Mouse (Mus musculus): Measurements from ENCODE around the gene Phb2. TPM values are rescaled to one million over a fixed set of nuclear protein-coding genes. Genes with fewer than 3 reads are reported as not detected.

Gene Phb2
- polyA plus RNA-seq, 1 experiment, result 47.6 TPM

DNA sequence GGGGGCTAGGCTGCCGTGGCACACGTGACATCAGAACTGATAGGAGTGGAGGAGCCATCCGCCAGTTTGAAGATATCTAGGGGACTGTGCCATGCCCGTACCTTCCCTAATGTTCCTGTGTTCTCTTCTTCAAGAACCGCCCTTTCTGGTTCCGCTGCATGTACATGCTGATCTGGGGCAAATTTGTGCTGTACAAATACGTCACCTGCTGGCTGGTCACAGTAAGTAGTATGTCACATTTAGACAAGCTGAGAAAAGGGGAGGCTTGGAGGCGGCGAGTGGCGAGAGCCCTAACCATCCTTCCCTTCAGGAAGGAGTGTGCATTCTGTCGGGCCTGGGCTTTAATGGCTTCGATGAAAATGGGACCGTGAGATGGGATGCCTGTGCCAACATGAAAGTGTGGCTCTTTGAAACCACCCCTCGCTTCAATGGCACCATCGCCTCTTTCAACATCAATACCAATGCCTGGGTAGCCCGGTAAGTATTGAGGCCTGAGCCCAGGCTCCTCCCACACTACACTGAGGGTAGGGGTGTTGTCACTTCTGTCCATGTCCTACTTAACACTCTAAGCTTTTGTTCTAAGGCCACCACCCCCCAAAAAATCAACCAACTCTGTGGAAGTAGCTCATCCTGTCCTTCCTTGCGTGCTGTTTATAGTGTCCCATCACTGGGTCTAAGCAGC is 9.9 kb upstream of the Phb2 start:
- no peak overlapping the region for H3K27ac ChIP-seq (ENCODE audit: control insufficient read depth, insufficient read depth, low read depth, low read length)
- peaks cover 7% of the 10 kb centered on the region for H3K4me1 ChIP-seq (ENCODE audit: control insufficient read depth, insufficient read depth, low read length)
- TF ChIP-seq POLR2A (IDR thresholded peaks at IDR 0.05; ENCODE audit: control insufficient read depth, low read depth, low read length) (no peak), CTCF (IDR thresholded peaks at IDR 0.05; ENCODE audit: control insufficient read depth, insufficient read depth, insufficient replicate concordance, low read depth, low read length) (no peak)
- H3K4me3 ChIP-seq (ENCODE audit: control insufficient read depth, low read depth, low read length), result peak overlapping the region; percentile 66
- no peaks in the 10 kb centered on the region for H3K27me3 ChIP-seq (ENCODE audit: control insufficient read depth, insufficient read depth, low read length)
- peaks cover 8% of the 10 kb centered on the region for H3K36me3 ChIP-seq (ENCODE audit: control insufficient read depth, insufficient read depth, low read length)

DNA sequence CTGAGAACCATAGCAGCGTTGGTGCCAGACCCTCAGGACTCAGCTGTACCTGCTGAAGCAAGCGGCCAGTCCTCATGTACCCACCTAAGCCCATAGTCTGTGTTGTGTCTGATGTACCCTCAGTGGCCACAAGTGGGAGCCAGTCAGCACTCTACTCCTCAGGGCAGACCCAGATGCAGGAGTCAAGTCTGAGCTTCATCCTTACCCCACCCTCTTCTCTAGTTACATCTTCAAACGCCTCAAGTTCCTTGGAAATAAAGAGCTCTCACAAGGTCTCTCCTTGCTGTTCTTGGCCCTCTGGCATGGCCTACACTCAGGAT is 9.4 kb upstream of the Phb2 start:
- H3K4me3 ChIP-seq (ENCODE audit: control insufficient read depth, low read depth, low read length), result peak overlapping the region; percentile 66
- TF ChIP-seq POLR2A (IDR thresholded peaks at IDR 0.05; ENCODE audit: control insufficient read depth, low read depth, low read length) (no peak), CTCF (IDR thresholded peaks at IDR 0.05; ENCODE audit: control insufficient read depth, insufficient read depth, insufficient replicate concordance, low read depth, low read length) (peak; percentile 77; the same call in 1 of the 2 replicates)
- H3K4me1 ChIP-seq (ENCODE audit: control insufficient read depth, insufficient read depth, low read length), result peaks cover 7% of the 10 kb centered on the region
- H3K27me3 ChIP-seq (ENCODE audit: control insufficient read depth, insufficient read depth, low read length), result no peaks in the 10 kb centered on the region
- no peak overlapping the region for H3K27ac ChIP-seq (ENCODE audit: control insufficient read depth, insufficient read depth, low read depth, low read length)
- peaks cover 8% of the 10 kb centered on the region for H3K36me3 ChIP-seq (ENCODE audit: control insufficient read depth, insufficient read depth, low read length)

DNA sequence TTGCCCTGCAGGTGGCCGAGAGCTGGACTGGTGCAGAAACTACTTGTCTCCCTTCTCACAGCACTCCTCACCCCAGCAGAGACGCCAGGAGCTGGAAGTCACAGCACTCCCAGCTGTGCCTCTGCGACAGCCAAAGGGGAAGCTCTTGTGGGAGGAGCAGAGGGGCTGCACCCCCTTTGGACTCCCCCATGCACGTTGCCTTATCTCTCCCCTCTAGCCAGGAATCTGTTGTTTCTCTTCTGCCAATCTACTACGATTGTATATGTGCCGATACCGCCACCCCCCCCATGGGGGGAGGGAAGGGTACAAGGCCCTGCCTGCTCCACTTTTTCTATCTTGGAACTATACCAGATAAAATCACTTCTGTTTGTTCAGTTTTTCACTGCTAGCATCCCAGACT is 8.3 kb upstream of the Phb2 start:
- TF ChIP-seq POLR2A (IDR thresholded peaks at IDR 0.05; ENCODE audit: control insufficient read depth, low read depth, low read length) (no peak), CTCF (IDR thresholded peaks at IDR 0.05; ENCODE audit: control insufficient read depth, insufficient read depth, insufficient replicate concordance, low read depth, low read length) (no peak)
- H3K4me3 ChIP-seq (ENCODE audit: control insufficient read depth, low read depth, low read length), result no peak overlapping the region
- H3K27ac ChIP-seq (ENCODE audit: control insufficient read depth, insufficient read depth, low read depth, low read length), result no peak overlapping the region
- H3K4me1 ChIP-seq (ENCODE audit: control insufficient read depth, insufficient read depth, low read length), result peaks cover 7% of the 10 kb centered on the region
- H3K36me3 ChIP-seq (ENCODE audit: control insufficient read depth, insufficient read depth, low read length), result peaks cover 8% of the 10 kb centered on the region
- no peaks in the 10 kb centered on the region for H3K27me3 ChIP-seq (ENCODE audit: control insufficient read depth, insufficient read depth, low read length)

- Histone ChIP-seq H3K4me3 (ENCODE audit: control insufficient read depth, low read depth, low read length) (no peak overlapping the region), H3K27me3 (ENCODE audit: control insufficient read depth, insufficient read depth, low read length) (no peaks in the 10 kb centered on the region), H3K27ac (ENCODE audit: control insufficient read depth, insufficient read depth, low read depth, low read length) (no peak overlapping the region), H3K4me1 (ENCODE audit: control insufficient read depth, insufficient read depth, low read length) (peaks cover 4% of the 10 kb centered on the region), H3K36me3 (ENCODE audit: control insufficient read depth, insufficient read depth, low read length) (peaks cover 8% of the 10 kb centered on the region)
- no peak for TF ChIP-seq POLR2A (IDR thresholded peaks at IDR 0.05; ENCODE audit: control insufficient read depth, low read depth, low read length)
- no peak for TF ChIP-seq CTCF (IDR thresholded peaks at IDR 0.05; ENCODE audit: control insufficient read depth, insufficient read depth, insufficient replicate concordance, low read depth, low read length)
Measured at GRCm38 (mm10) chr6:124704417-124704816, 7.7 kb upstream of the Phb2 start.

DNA sequence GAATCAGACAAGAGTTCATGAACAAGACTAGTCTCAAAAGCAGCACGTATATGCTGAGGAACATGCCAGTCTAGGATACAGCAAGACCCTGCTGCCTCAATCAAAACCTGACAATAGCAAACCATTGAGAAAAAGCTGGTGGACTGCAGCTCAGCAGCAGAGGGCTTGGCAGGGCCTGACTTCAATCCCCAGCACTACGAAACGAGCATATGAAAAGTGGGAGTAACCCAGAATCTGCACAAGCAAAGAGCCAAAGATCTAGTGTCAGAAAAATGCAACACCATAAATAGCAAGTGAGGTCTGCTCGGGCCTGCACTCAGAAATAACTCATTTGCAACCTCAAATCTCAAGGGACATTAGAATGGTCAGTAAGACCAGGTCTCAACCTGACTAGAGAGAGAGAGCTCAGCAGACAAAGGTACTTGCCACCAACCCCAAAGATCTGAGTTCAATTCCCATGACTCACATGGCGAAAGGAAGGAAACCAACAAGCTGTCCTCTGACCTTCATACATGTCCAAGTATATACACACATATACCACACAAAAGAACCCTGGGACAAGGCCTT is 6.0 kb upstream of the Phb2 start:
- Histone ChIP-seq H3K36me3 (ENCODE audit: control insufficient read depth, insufficient read depth, low read length) (peaks cover 5% of the 10 kb centered on the region), H3K27ac (ENCODE audit: control insufficient read depth, insufficient read depth, low read depth, low read length) (no peak overlapping the region), H3K4me1 (ENCODE audit: control insufficient read depth, insufficient read depth, low read length) (peaks cover 4% of the 10 kb centered on the region), H3K27me3 (ENCODE audit: control insufficient read depth, insufficient read depth, low read length) (no peaks in the 10 kb centered on the region), H3K4me3 (ENCODE audit: control insufficient read depth, low read depth, low read length) (no peak overlapping the region)
- TF ChIP-seq CTCF (IDR thresholded peaks at IDR 0.05; ENCODE audit: control insufficient read depth, insufficient read depth, insufficient replicate concordance, low read depth, low read length) (no peak), POLR2A (IDR thresholded peaks at IDR 0.05; ENCODE audit: control insufficient read depth, low read depth, low read length) (no peak)

DNA sequence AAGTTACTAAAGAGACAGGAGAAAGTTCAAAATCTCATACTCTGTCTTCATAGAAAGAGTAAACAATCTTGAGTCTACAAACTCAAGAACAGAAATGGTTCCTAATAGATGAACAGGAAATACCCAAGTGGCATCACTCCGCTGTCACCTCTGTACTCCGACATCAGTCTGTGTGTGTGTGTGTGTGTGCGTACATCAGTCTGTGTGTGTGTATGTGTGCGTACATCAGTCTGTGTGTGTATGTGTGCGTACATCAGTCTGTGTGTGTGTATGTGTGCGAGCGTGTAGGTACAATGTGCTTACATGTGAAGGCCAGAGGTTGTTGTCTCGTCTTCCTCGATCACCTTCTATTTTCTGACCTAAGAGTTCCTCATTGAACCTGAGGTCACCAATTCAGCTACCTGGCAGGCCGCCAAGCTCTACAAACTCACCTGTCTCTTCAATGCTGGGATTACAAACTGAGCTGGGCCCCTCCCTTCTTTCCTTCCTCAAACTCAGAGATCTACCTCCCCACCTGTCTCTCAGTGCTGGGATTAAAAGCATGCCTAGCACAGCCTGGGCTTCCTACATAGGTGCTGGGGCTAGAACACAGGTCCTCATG is 3.7 kb upstream of the Phb2 start:
- Histone ChIP-seq H3K27ac (ENCODE audit: control insufficient read depth, insufficient read depth, low read depth, low read length) (no peak overlapping the region), H3K4me3 (ENCODE audit: control insufficient read depth, low read depth, low read length) (no peak overlapping the region), H3K36me3 (ENCODE audit: control insufficient read depth, insufficient read depth, low read length) (peaks cover 2% of the 10 kb centered on the region), H3K27me3 (ENCODE audit: control insufficient read depth, insufficient read depth, low read length) (no peaks in the 10 kb centered on the region), H3K4me1 (ENCODE audit: control insufficient read depth, insufficient read depth, low read length) (peaks cover 11% of the 10 kb centered on the region)
- TF ChIP-seq POLR2A (IDR thresholded peaks at IDR 0.05; ENCODE audit: control insufficient read depth, low read depth, low read length) (no peak), CTCF (IDR thresholded peaks at IDR 0.05; ENCODE audit: control insufficient read depth, insufficient read depth, insufficient replicate concordance, low read depth, low read length) (no peak)

GRCm38 (mm10) chr6:124712918-124713317 is 782 bp downstream of the Phb2 start:
- Histone ChIP-seq H3K4me3 (ENCODE audit: control insufficient read depth, low read depth, low read length) (peak overlapping the region; percentile 93), H3K36me3 (ENCODE audit: control insufficient read depth, insufficient read depth, low read length) (no peaks in the 10 kb centered on the region; the same call in 1 of the 2 replicates), H3K27ac (ENCODE audit: control insufficient read depth, insufficient read depth, low read depth, low read length) (no peak overlapping the region; the same call in 1 of the 2 replicates), H3K4me1 (ENCODE audit: control insufficient read depth, insufficient read depth, low read length) (peaks cover 13% of the 10 kb centered on the region), H3K27me3 (ENCODE audit: control insufficient read depth, insufficient read depth, low read length) (no peaks in the 10 kb centered on the region)
- no peak for TF ChIP-seq POLR2A (IDR thresholded peaks at IDR 0.05; ENCODE audit: control insufficient read depth, low read depth, low read length)
